Mouse (Mus musculus): Measurements from ENCODE around the gene Galnt13. TPM values are rescaled to one million over a fixed set of nuclear protein-coding genes. Genes with fewer than 3 reads are reported as not detected.

Gene Galnt13
- total and polyA plus RNA-seq, 3 experiments, result not detected

DNA sequence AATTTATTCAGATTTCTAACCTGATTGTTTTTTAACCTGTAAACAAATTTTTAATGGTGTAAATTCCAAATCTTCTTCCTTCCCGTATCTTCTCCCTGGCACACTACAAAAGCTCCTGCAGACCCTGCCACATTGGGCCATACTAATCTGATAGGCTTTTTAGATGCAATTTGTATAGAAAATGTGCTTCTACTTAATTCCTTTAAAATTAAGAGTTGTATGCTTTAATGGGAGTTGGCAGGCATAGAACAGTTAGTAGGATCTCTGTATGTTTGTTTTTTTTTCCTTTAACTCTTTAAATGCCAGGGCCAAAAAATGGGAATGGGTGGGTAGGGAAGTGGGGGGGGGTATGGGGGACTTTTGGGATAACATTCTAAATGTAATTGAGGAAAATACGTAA, 315.1 kb downstream of the Galnt13 start:
- H3K4me3 ChIP-seq (replicated peaks in 1 of 3; ENCODE audit: low read depth in 2 of 3, low read length in 2 of 3, poor library complexity in 1 of 3), result no peak overlapping the region
- DNase-seq (ENCODE audit: extremely low read depth), result no peak

DNA sequence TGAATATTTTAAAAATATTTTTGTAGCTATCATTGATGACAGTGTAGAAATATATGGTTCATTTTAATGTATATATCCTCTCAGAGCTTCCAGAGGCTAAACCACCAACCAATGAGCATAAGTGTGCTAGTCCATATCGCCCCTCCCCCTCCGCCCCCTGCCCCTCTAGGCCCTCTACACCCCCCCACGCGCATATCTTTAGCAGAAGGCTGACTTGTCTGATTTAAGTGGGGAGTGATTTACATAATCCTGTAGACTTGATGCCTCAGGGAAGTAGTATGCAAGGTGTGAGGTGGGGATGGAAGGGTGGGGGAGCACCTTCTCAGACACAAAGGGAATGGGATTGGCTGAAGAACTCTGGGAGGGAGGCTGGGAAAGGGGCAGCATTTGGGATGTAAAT, 323.7 kb downstream of the Galnt13 start:
- Histone ChIP-seq H3K27me3 (replicated peaks) (no peaks in the 10 kb centered on the region), H3K79me2 (replicated peaks; ENCODE audit: control insufficient read depth, extremely low read depth, insufficient read depth, poor library complexity, severe bottlenecking) (no peaks in the 10 kb centered on the region), H3K4me2 (ENCODE audit: insufficient read depth, low read depth, poor library complexity, severe bottlenecking) (no peak overlapping the region), H3K36me3 (replicated peaks in 1 of 2; ENCODE audit: control insufficient read depth in 1 of 2, insufficient read depth in 1 of 2, low read length in 1 of 2) (no peaks in the 10 kb centered on the region), H3K4me3 (replicated peaks in 1 of 3; ENCODE audit: low read depth in 2 of 3, low read length in 2 of 3, poor library complexity in 1 of 3) (no peak overlapping the region), H3K9ac (ENCODE audit: insufficient read depth, low read depth) (no peak overlapping the region), H3K9me3 (replicated peaks; ENCODE audit: low read length) (peaks cover 9% of the 10 kb centered on the region), H3K27ac (ENCODE audit: insufficient read depth, low read depth) (no peak overlapping the region), H3K4me1 (ENCODE audit: control insufficient read depth in 1 of 2, insufficient read depth in 2 of 2) (no peaks in the 10 kb centered on the region)
- in situ Hi-C loops (cut with MboI; ENCODE audit: low pct_ligation_motif_present, low pct_unique_long_range_greater_than_20kb, low sequenced_read_pairs), result no loop called here
- dilution Hi-C loops (cut with MboI; ENCODE audit: extremely low pct_ligation_motif_present, extremely low pct_unique_long_range_greater_than_20kb, low sequenced_read_pairs), result no loop called here
- DNase-seq (ENCODE audit: extremely low read depth), result no peak
- TF ChIP-seq MAFK (IDR thresholded peaks at IDR 0.05; ENCODE audit: insufficient replicate concordance, low read length) (no peak), POLR2A (IDR thresholded peaks at IDR 0.05; ENCODE audit: low read depth, low read length) (no peak), ZMIZ1 (IDR thresholded peaks at IDR 0.05; ENCODE audit: low read depth, low read length) (no peak), MAX (IDR thresholded peaks at IDR 0.05; ENCODE audit: low read length) (no peak), TCF12 (IDR thresholded peaks at IDR 0.05; ENCODE audit: low read depth, low read length) (no peak), CTCF (conservative IDR thresholded peaks at IDR 0.05 in 1 of 2, IDR thresholded peaks at IDR 0.05 in 1 of 2; ENCODE audit: low read depth in 2 of 2, low read length in 2 of 2) (no peak), KAT2A (IDR thresholded peaks at IDR 0.05; ENCODE audit: insufficient replicate concordance, low read length) (no peak), ZNF384 (IDR thresholded peaks at IDR 0.05; ENCODE audit: low read depth, low read length) (no peak), PAX5 (IDR thresholded peaks at IDR 0.05; ENCODE audit: low read length) (no peak)

More for the DNA sequence above, 315.1 kb downstream of the Galnt13 start:
- H3K79me2 ChIP-seq (replicated peaks; ENCODE audit: control insufficient read depth, extremely low read depth, insufficient read depth, poor library complexity, severe bottlenecking), result no peaks in the 10 kb centered on the region
- H3K9me3 ChIP-seq (replicated peaks; ENCODE audit: low read length), result peaks cover 5% of the 10 kb centered on the region
- H3K36me3 ChIP-seq (replicated peaks in 1 of 2; ENCODE audit: control insufficient read depth in 1 of 2, insufficient read depth in 1 of 2, low read length in 1 of 2), result no peaks in the 10 kb centered on the region
- dilution Hi-C loops (cut with MboI; ENCODE audit: extremely low pct_ligation_motif_present, extremely low pct_unique_long_range_greater_than_20kb, low sequenced_read_pairs), result no loop called here
- no peak overlapping the region for H3K9ac ChIP-seq (ENCODE audit: insufficient read depth, low read depth)
- no peaks in the 10 kb centered on the region for H3K4me1 ChIP-seq (ENCODE audit: control insufficient read depth in 1 of 2, insufficient read depth in 2 of 2)
- no peak overlapping the region for H3K4me2 ChIP-seq (ENCODE audit: insufficient read depth, low read depth, poor library complexity, severe bottlenecking)
- H3K27ac ChIP-seq (ENCODE audit: insufficient read depth, low read depth), result no peak overlapping the region
- TF ChIP-seq POLR2AphosphoS2 (IDR thresholded peaks at IDR 0.05; ENCODE audit: low read depth, low read length) (no peak), HCFC1 (IDR thresholded peaks at IDR 0.05; ENCODE audit: low read depth, low read length) (no peak), ZC3H11A (IDR thresholded peaks at IDR 0.05; ENCODE audit: low read depth, low read length) (no peak), ZKSCAN1 (IDR thresholded peaks at IDR 0.05; ENCODE audit: borderline replicate concordance, low read depth, low read length) (no peak), ZMIZ1 (IDR thresholded peaks at IDR 0.05; ENCODE audit: low read depth, low read length) (no peak), BHLHE40 (IDR thresholded peaks at IDR 0.05; ENCODE audit: low read depth, low read length) (no peak), JUND (conservative IDR thresholded peaks at IDR 0.05; ENCODE audit: low read depth, low read length) (no peak)
- no peaks in the 10 kb centered on the region for H3K27me3 ChIP-seq (replicated peaks)
- in situ Hi-C loops (cut with MboI; ENCODE audit: low pct_ligation_motif_present, low pct_unique_long_range_greater_than_20kb, low sequenced_read_pairs), result no loop called here

DNA sequence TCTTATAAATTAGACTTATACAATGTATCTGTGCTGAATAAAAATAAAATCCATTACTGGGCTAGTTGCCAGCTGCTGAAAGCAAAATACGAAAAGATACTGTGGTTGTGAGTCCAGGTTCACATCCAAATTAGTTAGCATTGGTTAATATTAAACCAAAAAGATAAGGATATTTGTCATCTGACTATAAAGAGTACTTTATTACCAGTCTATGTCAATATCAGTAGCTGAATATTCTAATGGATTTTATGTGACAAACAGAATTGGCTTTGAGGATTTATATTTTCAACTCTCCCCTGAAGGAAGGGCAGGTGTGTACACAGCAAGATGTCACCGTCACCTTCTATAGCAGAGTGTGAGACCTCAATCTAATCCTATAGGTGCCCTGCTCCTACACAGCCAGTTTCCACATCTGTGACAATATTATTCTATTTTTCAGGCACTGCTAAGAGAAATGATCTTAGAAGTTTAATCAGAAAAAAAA, 342.7 kb downstream of the Galnt13 start:
- Histone ChIP-seq H3K36me3 (replicated peaks in 1 of 2; ENCODE audit: control insufficient read depth in 1 of 2, insufficient read depth in 1 of 2, low read length in 1 of 2) (no peaks in the 10 kb centered on the region), H3K79me2 (replicated peaks; ENCODE audit: control insufficient read depth, extremely low read depth, insufficient read depth, poor library complexity, severe bottlenecking) (no peaks in the 10 kb centered on the region), H3K9ac (ENCODE audit: insufficient read depth, low read depth) (no peak overlapping the region), H3K27me3 (replicated peaks) (no peaks in the 10 kb centered on the region), H3K4me2 (ENCODE audit: insufficient read depth, low read depth, poor library complexity, severe bottlenecking) (no peak overlapping the region), H3K27ac (ENCODE audit: insufficient read depth, low read depth) (no peak overlapping the region), H3K4me1 (ENCODE audit: control insufficient read depth in 1 of 2, insufficient read depth in 2 of 2) (no peaks in the 10 kb centered on the region), H3K4me3 (replicated peaks in 1 of 3; ENCODE audit: low read depth in 2 of 3, low read length in 2 of 3, poor library complexity in 1 of 3) (no peak overlapping the region), H3K9me3 (replicated peaks; ENCODE audit: low read length) (peaks cover 10% of the 10 kb centered on the region)
- no peak for DNase-seq (ENCODE audit: extremely low read depth)
- dilution Hi-C loops (cut with MboI; ENCODE audit: extremely low pct_ligation_motif_present, extremely low pct_unique_long_range_greater_than_20kb, low sequenced_read_pairs), result no loop called here
- in situ Hi-C loops (cut with MboI; ENCODE audit: low pct_ligation_motif_present, low pct_unique_long_range_greater_than_20kb, low sequenced_read_pairs), result no loop called here
- TF ChIP-seq TCF12 (IDR thresholded peaks at IDR 0.05; ENCODE audit: low read depth, low read length) (no peak), IRF4 (IDR thresholded peaks at IDR 0.05; ENCODE audit: low read depth, low read length) (no peak), ZKSCAN1 (IDR thresholded peaks at IDR 0.05; ENCODE audit: borderline replicate concordance, low read depth, low read length) (no peak), MYC (IDR thresholded peaks at IDR 0.05; ENCODE audit: low read depth, low read length) (no peak), USF1 (IDR thresholded peaks at IDR 0.05; ENCODE audit: low read depth, low read length) (no peak), MXI1 (IDR thresholded peaks at IDR 0.05; ENCODE audit: low read depth, low read length) (no peak), NRF1 (IDR thresholded peaks at IDR 0.05; ENCODE audit: low read depth, low read length) (no peak), PAX5 (IDR thresholded peaks at IDR 0.05; ENCODE audit: low read length) (no peak), UBTF (IDR thresholded peaks at IDR 0.05; ENCODE audit: low read depth, low read length) (no peak), MAFK (IDR thresholded peaks at IDR 0.05; ENCODE audit: insufficient replicate concordance, low read length) (no peak), BHLHE40 (IDR thresholded peaks at IDR 0.05; ENCODE audit: low read depth, low read length) (no peak), POLR2A (IDR thresholded peaks at IDR 0.05; ENCODE audit: low read depth, low read length) (no peak), MAZ (IDR thresholded peaks at IDR 0.05; ENCODE audit: low read depth, low read length) (no peak), EP300 (IDR thresholded peaks at IDR 0.05; ENCODE audit: low read length) (no peak), TBP (conservative IDR thresholded peaks at IDR 0.05; ENCODE audit: low read depth, low read length) (no peak), GABPA (IDR thresholded peaks at IDR 0.05; ENCODE audit: insufficient replicate concordance, low read depth, low read length) (no peak), RAD21 (IDR thresholded peaks at IDR 0.05; ENCODE audit: low read depth, low read length) (no peak), NELFE (IDR thresholded peaks at IDR 0.05; ENCODE audit: low read depth, low read length) (no peak)

All from CH12.LX (cell line).